Mouse (Mus musculus) olfactory bulb, adult 2 months (tissue): ENCODE results near the gene Depdc5. TPM values are rescaled to one million over a fixed set of nuclear protein-coding genes. Genes with fewer than 3 reads are reported as not detected.

Source experiments
- H3K27ac ChIP-seq: fragments of 200-500 bp; 2 replicates; pipeline ENCODE4 v1.5.1; 2012; ENCODE audit warnings: low read depth, low read length; ENCODE audit not compliant: insufficient read depth
- H3K4me1 ChIP-seq: fragments of 200-500 bp; 2 replicates; pipeline ENCODE4 v1.6.1; 2012; ENCODE audit warnings: low read length; ENCODE audit not compliant: control insufficient read depth, insufficient read depth
- H3K4me3 ChIP-seq: fragments of 200-500 bp; 2 replicates; pipeline ENCODE4 v1.5.1; 2012; ENCODE audit warnings: mild to moderate bottlenecking, low read depth, low read length, moderate library complexity; ENCODE audit not compliant: insufficient read depth
- CTCF ChIP-seq: fragments of 200-500 bp; IDR thresholded peaks from 2 replicates; pipeline ENCODE4 v1.5.1; 2012; ENCODE audit warnings: low read depth, mild to moderate bottlenecking, low read length, moderate library complexity; ENCODE audit not compliant: insufficient read depth
- POLR2A ChIP-seq: fragments of 200-500 bp; IDR thresholded peaks from 2 replicates; pipeline ENCODE4 v1.6.1; 2012; ENCODE audit warnings: mild to moderate bottlenecking, low read depth, low read length, moderate library complexity; ENCODE audit not compliant: insufficient read depth
- WGBS: fragments of 180-500 bp; shearing (Covaris S2); methylation state at CpG from one replicate; pipeline ENCODE4 v1.1.7; 2018; 5-methylcytosine and 5-hydroxymethylcytosine counted together
- polyA plus RNA-seq: library from polyadenylated mRNA; stranded (reverse); fragments of >200 nt; gene quantifications from 2 replicates; pipeline ENCODE4 v1.2.4, GENCODE M21; 2012; ENCODE audit warnings: low replicate concordance; ENCODE audit not compliant: missing spikeins, insufficient read depth, insufficient read length

Gene Depdc5
- polyA plus RNA-seq, 1 experiment, result 384 TPM

GRCm38 (mm10) chr5:33014096-33014495 is 150.6 kb downstream of the Depdc5 start:
- TF ChIP-seq CTCF, result no peak
- TF ChIP-seq POLR2A, result no peak
- Histone ChIP-seq H3K4me1 (peaks cover 27% of the 10 kb centered on the region), H3K27ac (no peak overlapping the region), H3K4me3 (no peak overlapping the region)
- 89% methylated on average over 1 of the region's 1 CpGs for WGBS

- H3K4me3 ChIP-seq, result no peak overlapping the region
- peaks cover 19% of the 10 kb centered on the region for H3K4me1 ChIP-seq
- no peak for TF ChIP-seq CTCF
- no peak for TF ChIP-seq POLR2A
- H3K27ac ChIP-seq, result no peak overlapping the region
- WGBS, result 70% methylated on average over 5 of the region's 5 CpGs
These were observed 152.1 kb downstream of the Depdc5 start for GRCm38 (mm10) chr5:33015579-33015978.

GRCm38 (mm10) chr5:33018189-33018560 is 154.7 kb downstream of the Depdc5 start:
- WGBS, result 7% methylated on average over 15 of the region's 15 CpGs
- peaks cover 13% of the 10 kb centered on the region for H3K4me1 ChIP-seq

GRCm38 (mm10) chr5:33018561-33019425 is 155.3 kb downstream of the Depdc5 start, which contains the start of gene Ywhah:
Gene Ywhah (plus strand): TSS chr5:33018816.
- Histone ChIP-seq H3K4me3 (peak within 1 kb of the TSS; percentile 70), H3K4me1 (peaks cover 13% of the 10 kb centered on the region), H3K27ac (peak within 1 kb of the TSS; percentile 97)
- TF ChIP-seq POLR2A, result peak; percentile 76
- 0 out of 2 replicates have a peak, but pooled peaks have one; percentile 2 for TF ChIP-seq CTCF
- WGBS, result under 1% methylated on average over 107 of the region's 121 CpGs

More at GRCm38 (mm10) chr5:33018189-33018560, 154.7 kb downstream of the Depdc5 start:
- Histone ChIP-seq H3K4me3 (peak overlapping the region; percentile 53), H3K27ac (peak overlapping the region; percentile 97)
- TF ChIP-seq POLR2A, result no peak
- TF ChIP-seq CTCF, result no peak

- WGBS, result under 1% methylated on average over 12 of the region's 12 CpGs
- H3K27ac ChIP-seq, result peak overlapping the region; percentile 96
- no peak for TF ChIP-seq POLR2A
- TF ChIP-seq CTCF, result 0 out of 2 replicates have a peak, but pooled peaks have one; percentile 2
These were observed 155.9 kb downstream of the Depdc5 start for GRCm38 (mm10) chr5:33019426-33019821.

GRCm38 (mm10) chr5:33021622-33022021 is 158.1 kb downstream of the Depdc5 start:
- TF ChIP-seq POLR2A (no peak), CTCF (no peak)
- 48% methylated on average over 2 of the region's 2 CpGs for WGBS
- Histone ChIP-seq H3K4me3 (0 out of 2 replicates have a peak overlapping the region, but pooled peaks have one; percentile 25), H3K4me1 (peaks cover 11% of the 10 kb centered on the region), H3K27ac (no peak overlapping the region)

More at GRCm38 (mm10) chr5:33019426-33019821, 155.9 kb downstream of the Depdc5 start:
- Histone ChIP-seq H3K4me3 (peak overlapping the region; percentile 70), H3K4me1 (peaks cover 13% of the 10 kb centered on the region)

- H3K4me1 ChIP-seq, result peaks cover 5% of the 10 kb centered on the region; the same call in 1 of the 2 replicates
- TF ChIP-seq POLR2A (no peak), CTCF (no peak)
- no peak overlapping the region for H3K27ac ChIP-seq
- 58% methylated on average over 4 of the region's 4 CpGs for WGBS
- no peak overlapping the region for H3K4me3 ChIP-seq
These were observed 159.8 kb downstream of the Depdc5 start for GRCm38 (mm10) chr5:33023337-33023736.

- TF ChIP-seq CTCF, result no peak
- no peak for TF ChIP-seq POLR2A
- H3K4me3 ChIP-seq, result no peak overlapping the region
- 33% methylated on average over 5 of the region's 5 CpGs for WGBS
- H3K4me1 ChIP-seq, result peaks cover 5% of the 10 kb centered on the region; the same call in 1 of the 2 replicates
- no peak overlapping the region for H3K27ac ChIP-seq
These were observed 161.0 kb downstream of the Depdc5 start for GRCm38 (mm10) chr5:33024474-33024873.

- Histone ChIP-seq H3K4me1 (peaks cover 9% of the 10 kb centered on the region), H3K4me3 (no peak overlapping the region), H3K27ac (no peak overlapping the region)
- no peak for TF ChIP-seq POLR2A
- no peak for TF ChIP-seq CTCF
- 57% methylated on average over 2 of the region's 2 CpGs for WGBS
These were observed 165.2 kb downstream of the Depdc5 start for GRCm38 (mm10) chr5:33028656-33029055.
